Mouse (Mus musculus): ENCODE data around the gene Stap2. TPM values are rescaled to one million over a fixed set of nuclear protein-coding genes. Genes with fewer than 3 reads are reported as not detected.
A peak's percentile ranks its signal among the peaks of the same experiment; 100 is the strongest.

The Stap2 gene
- total RNA-seq, 2 experiments from 2014 or later = 4.7 to 8.1 TPM

DNA sequence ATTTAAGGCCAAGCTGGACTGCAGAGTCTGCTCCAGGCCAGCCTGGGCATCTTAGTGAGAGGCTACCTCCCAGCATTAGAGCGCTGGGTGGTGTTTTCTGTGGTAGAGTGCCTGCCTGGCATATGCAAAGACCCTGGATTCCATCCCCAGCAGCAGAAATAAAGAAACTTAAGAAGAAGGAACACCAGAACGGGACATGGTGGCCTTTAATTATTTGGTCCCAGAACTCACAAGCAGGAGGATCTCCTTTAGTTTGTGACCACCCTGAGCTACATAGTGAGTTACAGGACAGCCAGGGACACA is 46.8 kb downstream of the Stap2 start:
- no peak for DNase-seq

- DNase-seq = no peak
These were observed 47.4 kb downstream of the Stap2 start for GRCm38 (mm10) chr17:55957726-55958583.

GRCm38 (mm10) chr17:55957168-55957567 is 48.2 kb downstream of the Stap2 start:
- DNase-seq = peak; percentile 84

- no peak for DNase-seq
These were observed 48.8 kb downstream of the Stap2 start for GRCm38 (mm10) chr17:55956591-55956990.

DNA sequence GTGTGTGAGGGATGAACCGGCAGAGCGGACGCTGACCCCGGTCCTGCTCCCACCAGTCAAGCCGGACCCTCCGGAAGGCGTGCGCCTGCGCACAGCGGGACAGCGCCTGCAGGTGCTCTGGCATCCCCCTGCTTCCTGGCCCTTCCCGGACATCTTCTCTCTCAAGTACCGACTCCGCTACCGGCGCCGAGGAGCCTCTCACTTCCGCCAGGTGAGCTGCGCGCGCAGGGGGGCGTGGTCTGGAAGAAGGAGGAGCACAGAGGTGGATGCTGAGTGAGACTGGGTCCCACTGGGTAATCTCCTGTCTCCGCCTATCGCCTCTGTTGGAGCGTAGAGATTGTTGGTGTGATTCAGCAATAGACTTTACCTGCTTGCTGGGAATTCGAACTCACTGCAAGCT is 49.3 kb downstream of the Stap2 start:
- no peak for DNase-seq

- DNase-seq = no peak
These were observed 51.2 kb downstream of the Stap2 start for GRCm38 (mm10) chr17:55954229-55954628.

- DNase-seq = no peak
These were observed 51.6 kb downstream of the Stap2 start for GRCm38 (mm10) chr17:55953751-55954150.

- DNase-seq = no peak
These were observed 52.8 kb downstream of the Stap2 start, which contains the start of gene Ebi3 for GRCm38 (mm10) chr17:55952447-55953027. Ebi3 (plus strand) TSS chr17:55952640.

GRCm38 (mm10) chr17:55952041-55952440 is 53.3 kb downstream of the Stap2 start:
- DNase-seq = no peak

- DNase-seq = no peak
These were observed 54.8 kb downstream of the Stap2 start for GRCm38 (mm10) chr17:55950601-55951000.

DNA sequence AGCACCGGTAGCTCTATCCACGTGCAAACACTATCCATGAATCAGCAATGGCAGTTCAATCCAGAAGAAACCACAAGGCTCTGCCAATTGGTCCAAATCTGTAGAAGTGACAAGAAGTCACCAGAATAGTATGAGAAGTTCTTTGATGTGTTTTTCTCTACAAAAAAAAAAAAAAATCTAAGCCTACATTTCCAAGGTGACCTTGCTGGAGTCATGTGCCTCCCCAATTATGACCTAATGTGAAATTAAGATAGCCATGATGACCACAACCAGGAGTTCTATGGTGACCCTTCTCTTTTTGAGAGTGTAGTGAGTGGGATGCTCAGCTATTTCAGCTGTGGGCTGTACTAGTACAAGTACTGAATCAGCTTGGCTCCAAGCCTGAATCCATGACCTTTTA is 56.0 kb downstream of the Stap2 start, which contains the start of gene Zfp119b:
TSS of gene Zfp119b (minus strand) at position 101 of the 400 bp plus-strand sequence.
- DNase-seq = no peak

- DNase-seq = no peak
These were observed 56.7 kb downstream of the Stap2 start for GRCm38 (mm10) chr17:55948647-55949046.

Other genes starting within 250 kb of the Stap2 start
- 1 to 10 TPM; 4.2 to 5.1 TPM for gene Zfp119a, start 126.7 kb downstream of the Stap2 start, total RNA-seq (2021)
- 1 to 10 TPM; 3.6 to 4.5 TPM for gene Zfp959, start 113.5 kb downstream of the Stap2 start, total RNA-seq (2021)
- gene Zfp119b, start 56.1 kb downstream of the Stap2 start, total RNA-seq (2021) = 1 to 10 TPM; 3.5 to 4.0 TPM
- 1 to 10 TPM in 1 of 2 experiments, under 1 TPM in 1; 0.75 to 1.6 TPM for gene Ebi3, start 52.9 kb downstream of the Stap2 start, total RNA-seq (2021)
- 10 to 100 TPM; 11.1 to 11.6 TPM for gene Yju2, start 46.5 kb downstream of the Stap2 start, total RNA-seq (2021)
- gene Shd, start 35.1 kb downstream of the Stap2 start, total RNA-seq (2021) = 1 to 10 TPM in 1 of 2 experiments, under 1 TPM in 1; 0.87 to 1.2 TPM
- 1 to 10 TPM in 1 of 2 experiments, under 1 TPM in 1; 0.49 to 1.0 TPM for gene Fsd1, start 19.1 kb downstream of the Stap2 start, total RNA-seq (2021)
- 10 to 100 TPM; 31.6 to 36.9 TPM for gene Mpnd, start 127 bp upstream of the Stap2 start, total RNA-seq (2021)
- gene Sh3gl1, start 31.1 kb upstream of the Stap2 start, total RNA-seq (2021) = 10 to 100 TPM; 25.7 to 35.0 TPM
- gene Chaf1a, start 34.9 kb upstream of the Stap2 start, total RNA-seq (2021) = 1 to 10 TPM; 3.6 to 8.7 TPM
- gene Ubxn6, start 69.4 kb upstream of the Stap2 start, total RNA-seq (2021) = 10 to 100 TPM; 37.8 to 39.0 TPM
- 10 to 100 TPM; 37.7 to 45.7 TPM for gene Hdgfl2, start 74.0 kb upstream of the Stap2 start, total RNA-seq (2021)
- gene Plin4, start 104.2 kb upstream of the Stap2 start, total RNA-seq (2021) = 100 to 1,000 TPM in 1 of 2 experiments, 10 to 100 TPM in 1; 75.2 to 106 TPM
- 10 to 100 TPM; 19.2 to 19.9 TPM for gene Plin5, start 112.0 kb upstream of the Stap2 start, total RNA-seq (2021)
- 1 to 10 TPM; 1.4 to 3.1 TPM for gene Lrg1, start 116.4 kb upstream of the Stap2 start, total RNA-seq (2021)
- 10 to 100 TPM; 14.4 to 14.7 TPM for gene Sema6b, start 134.8 kb upstream of the Stap2 start, total RNA-seq (2021)
- gene Tnfaip8l1, start 156.9 kb upstream of the Stap2 start, total RNA-seq (2021) = 1 to 10 TPM; 5.0 to 5.3 TPM
- gene Mydgf, start 178.3 kb upstream of the Stap2 start, total RNA-seq (2021) = 10 to 100 TPM; 28.8 to 36.5 TPM
- 10 to 100 TPM; 21.7 to 24.3 TPM for gene Dpp9, start 213.3 kb upstream of the Stap2 start, total RNA-seq (2021)

All from gastrocnemius, postnatal 10 days (tissue).